Mouse (Mus musculus): ENCODE measurements around the gene Acvr1c. TPM values are rescaled to one million over a fixed set of nuclear protein-coding genes. Genes with fewer than 3 reads are reported as not detected.

Acvr1c gene
- polyA plus RNA-seq, 1 experiment from 2014 or later = 0.32 TPM

DNA sequence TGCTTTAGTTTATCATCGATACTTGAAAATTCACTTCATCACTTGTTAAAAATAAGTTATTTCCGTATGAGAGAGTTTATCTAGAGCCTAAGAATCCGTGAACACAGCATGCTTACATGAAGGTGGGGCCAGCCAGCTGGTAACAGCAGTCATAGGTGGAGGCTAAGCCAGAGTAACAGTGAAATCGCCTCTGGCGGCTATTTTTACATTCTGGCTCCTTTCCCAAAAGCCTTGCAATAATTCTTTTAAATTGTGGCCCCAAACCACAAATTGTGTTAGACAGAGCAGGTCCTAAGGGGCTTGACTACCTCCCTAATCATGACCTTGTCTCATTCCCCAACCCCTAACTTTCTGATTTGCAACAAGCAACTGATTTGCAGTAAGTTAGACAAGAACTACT is 4.8 kb downstream of the Acvr1c start:
- peaks cover 30% of the 10 kb centered on the region for H3K27me3 ChIP-seq
- no peaks in the 10 kb centered on the region for H3K9me3 ChIP-seq
- no peak for ATAC-seq (ENCODE audit: insufficient number of reproducible peaks, insufficient read depth, low FRiP score, low TSS enrichment, low read depth)
- no peaks in the 10 kb centered on the region for H3K36me3 ChIP-seq
- H3K4me1 ChIP-seq = peaks cover 8% of the 10 kb centered on the region
- no peak overlapping the region for H3K4me3 ChIP-seq
- WGBS = 50% methylated on average over 5 of the region's 5 CpGs
- no peak overlapping the region for H3K4me2 ChIP-seq
- no peak overlapping the region for H3K9ac ChIP-seq
- H3K27ac ChIP-seq = no peak overlapping the region

DNA sequence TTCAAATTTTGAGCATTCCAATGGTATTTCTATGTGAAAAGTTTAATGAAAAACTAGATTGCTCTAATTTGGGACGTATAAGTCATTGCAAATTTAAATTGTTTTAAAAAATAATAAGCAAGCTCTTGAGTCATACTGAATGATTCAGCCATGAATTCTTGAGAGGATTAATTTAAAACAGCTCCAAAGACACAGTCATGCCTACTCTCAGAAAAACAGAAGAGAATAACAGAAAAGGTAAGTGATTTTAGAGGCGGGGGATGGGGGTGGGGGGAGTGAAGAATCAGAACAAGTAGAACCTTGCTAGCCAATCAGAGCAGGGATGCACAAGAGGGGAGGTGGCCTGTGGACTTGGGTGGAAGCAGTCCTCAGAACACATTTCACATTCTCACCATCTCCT is 7.0 kb downstream of the Acvr1c start:
- no peak for ATAC-seq (ENCODE audit: insufficient number of reproducible peaks, insufficient read depth, low FRiP score, low TSS enrichment, low read depth)
- Histone ChIP-seq H3K27ac (no peak overlapping the region), H3K9me3 (no peaks in the 10 kb centered on the region), H3K36me3 (no peaks in the 10 kb centered on the region), H3K9ac (no peak overlapping the region), H3K4me1 (no peaks in the 10 kb centered on the region), H3K27me3 (peaks cover 11% of the 10 kb centered on the region; the same call in 1 of the 2 replicates), H3K4me3 (no peak overlapping the region), H3K4me2 (no peak overlapping the region)
- 67% methylated on average over 2 of the region's 2 CpGs for WGBS

DNA sequence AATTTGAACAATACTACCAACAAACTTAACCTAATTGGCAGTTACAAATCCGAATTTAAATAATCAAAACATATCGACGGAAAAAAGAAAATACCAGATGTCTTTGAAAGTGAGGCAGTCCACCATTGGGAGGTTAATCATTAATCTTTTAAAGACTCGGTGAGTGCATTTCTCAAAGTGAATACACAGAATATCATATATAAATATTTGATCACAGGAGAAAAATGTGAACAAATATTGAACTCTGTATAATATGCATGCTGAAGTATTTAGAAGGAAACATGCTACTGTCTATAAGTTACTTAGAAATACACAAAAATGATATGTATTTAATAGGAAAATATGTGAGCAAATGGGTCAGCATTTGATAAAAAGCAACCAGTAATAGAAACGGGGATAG is 21.0 kb downstream of the Acvr1c start:
- no peak overlapping the region for H3K9ac ChIP-seq
- no peaks in the 10 kb centered on the region for H3K36me3 ChIP-seq
- no peaks in the 10 kb centered on the region for H3K9me3 ChIP-seq
- no peak overlapping the region for H3K4me2 ChIP-seq
- 86% methylated on average over 5 of the region's 5 CpGs for WGBS
- no peak for ATAC-seq (ENCODE audit: insufficient number of reproducible peaks, insufficient read depth, low FRiP score, low TSS enrichment, low read depth)
- H3K4me1 ChIP-seq = no peaks in the 10 kb centered on the region
- no peak overlapping the region for H3K4me3 ChIP-seq
- no peak overlapping the region for H3K27ac ChIP-seq
- no peaks in the 10 kb centered on the region for H3K27me3 ChIP-seq

DNA sequence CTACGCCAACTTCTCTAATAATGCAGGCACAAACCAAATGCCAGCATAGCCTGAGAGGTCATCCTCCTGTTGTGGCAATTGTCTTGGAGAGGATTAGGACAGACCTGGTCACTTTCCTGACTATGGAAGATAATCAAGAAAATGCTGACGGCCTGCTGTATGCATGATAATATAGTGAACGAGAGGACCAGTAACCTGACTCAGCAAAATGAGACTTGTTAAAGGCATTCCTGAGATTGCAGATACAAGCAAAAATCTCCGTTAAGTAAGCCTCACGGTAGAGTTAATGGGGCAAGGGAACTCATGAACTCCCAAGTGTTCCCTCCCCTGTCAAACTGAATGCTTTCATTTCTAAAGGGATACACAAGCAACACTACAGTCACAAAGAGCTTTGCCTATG is 28.1 kb downstream of the Acvr1c start:
- no peak for ATAC-seq (ENCODE audit: insufficient number of reproducible peaks, insufficient read depth, low FRiP score, low TSS enrichment, low read depth)
- Histone ChIP-seq H3K9me3 (no peaks in the 10 kb centered on the region), H3K9ac (no peak overlapping the region), H3K4me2 (no peak overlapping the region), H3K36me3 (no peaks in the 10 kb centered on the region), H3K4me3 (no peak overlapping the region), H3K27me3 (no peaks in the 10 kb centered on the region), H3K4me1 (peaks cover under 1% of the 10 kb centered on the region; the same call in 1 of the 2 replicates), H3K27ac (no peak overlapping the region)
- 81% methylated on average over 5 of the region's 5 CpGs for WGBS

DNA sequence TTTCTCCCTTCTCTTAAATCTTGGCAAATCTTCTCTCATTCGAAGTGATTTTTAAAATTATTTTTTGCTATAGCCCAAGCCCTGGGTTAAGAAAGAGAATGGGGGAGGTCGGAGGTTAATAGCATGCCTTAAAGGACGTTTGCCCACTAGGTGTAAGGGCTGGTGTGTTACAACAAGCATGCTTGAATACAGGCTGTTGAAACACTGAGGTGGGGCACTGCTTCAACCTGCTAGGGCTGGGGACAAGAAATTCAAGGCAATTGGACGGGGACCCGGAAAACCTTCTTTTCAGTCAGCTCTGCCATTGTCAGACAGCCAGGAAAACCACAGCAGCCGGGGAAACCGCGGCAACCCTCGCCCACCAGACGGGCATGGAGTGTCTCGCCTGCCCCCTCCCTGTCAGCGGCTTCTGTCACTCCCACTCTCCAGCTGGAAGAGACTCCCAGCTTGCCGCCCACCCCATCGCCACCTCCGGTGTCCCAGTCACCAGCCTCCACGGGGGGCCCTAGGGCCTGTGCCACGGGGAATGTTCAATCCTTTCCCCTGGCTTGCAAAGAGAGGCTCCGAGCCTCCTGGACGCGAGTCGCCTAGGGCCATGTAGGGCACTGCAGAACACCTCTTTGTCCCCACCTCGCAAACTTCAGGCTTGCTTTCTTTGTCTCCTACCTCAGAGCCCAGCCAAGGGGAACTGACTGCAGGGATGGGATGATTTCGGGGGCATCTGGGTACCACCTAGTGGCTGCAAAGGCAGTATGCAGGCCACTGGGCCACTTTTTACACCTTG is 33.4 kb downstream of the Acvr1c start:
- Histone ChIP-seq H3K27me3 (no peaks in the 10 kb centered on the region), H3K4me3 (peak overlapping the region; percentile 51), H3K4me2 (peak overlapping the region; percentile 81), H3K36me3 (no peaks in the 10 kb centered on the region), H3K27ac (no peak overlapping the region), H3K9ac (peak overlapping the region; percentile 79), H3K4me1 (peaks cover 7% of the 10 kb centered on the region; the same call in 1 of the 2 replicates), H3K9me3 (no peaks in the 10 kb centered on the region)
- 10% methylated on average over 23 of the region's 23 CpGs for WGBS
- ATAC-seq (ENCODE audit: insufficient number of reproducible peaks, insufficient read depth, low FRiP score, low TSS enrichment, low read depth) = peak; percentile 76

DNA sequence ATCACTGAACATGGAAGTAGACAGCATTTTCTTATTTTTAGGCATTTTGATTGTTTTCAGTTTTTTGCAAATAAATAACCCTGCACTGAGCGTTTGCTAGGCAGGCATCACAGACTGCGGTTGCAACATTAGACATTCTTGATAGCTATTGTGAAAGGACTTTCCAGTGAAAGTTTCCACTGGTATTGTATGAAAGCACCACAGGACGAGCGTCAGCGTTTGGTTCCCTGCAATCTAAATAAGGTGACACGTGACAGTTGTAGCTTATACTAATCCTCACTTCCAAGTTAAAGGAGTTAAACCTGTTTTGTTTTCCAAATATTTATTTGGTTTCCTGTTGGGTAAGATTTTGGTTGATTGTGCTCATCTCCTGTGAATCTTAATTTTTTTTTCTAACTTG is 34.4 kb downstream of the Acvr1c start:
- no peak overlapping the region for H3K9ac ChIP-seq
- H3K4me1 ChIP-seq = peaks cover 7% of the 10 kb centered on the region; the same call in 1 of the 2 replicates
- H3K9me3 ChIP-seq = no peaks in the 10 kb centered on the region
- H3K27ac ChIP-seq = no peak overlapping the region
- H3K27me3 ChIP-seq = no peaks in the 10 kb centered on the region
- no peaks in the 10 kb centered on the region for H3K36me3 ChIP-seq
- 83% methylated on average over 6 of the region's 6 CpGs for WGBS
- no peak for ATAC-seq (ENCODE audit: insufficient number of reproducible peaks, insufficient read depth, low FRiP score, low TSS enrichment, low read depth)
- no peak overlapping the region for H3K4me3 ChIP-seq
- H3K4me2 ChIP-seq = no peak overlapping the region

DNA sequence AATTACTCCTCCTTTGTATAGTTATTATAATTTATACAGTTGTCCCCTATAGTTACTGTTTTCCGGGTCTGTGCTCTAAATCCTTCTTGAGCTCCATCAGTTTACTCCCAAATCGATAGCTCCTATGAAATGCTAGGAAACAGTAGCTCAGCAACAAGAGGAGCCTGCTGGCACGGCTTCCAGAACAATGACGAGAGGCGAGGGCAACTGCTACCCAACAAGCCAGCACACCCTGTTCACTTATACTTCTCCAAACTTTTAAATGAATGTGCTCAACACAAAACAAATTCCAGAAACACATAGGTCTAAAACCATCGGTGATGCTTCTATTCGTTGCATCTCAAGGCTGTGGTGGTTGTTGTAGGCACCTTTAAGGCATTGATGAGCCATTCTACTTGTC is 41.5 kb downstream of the Acvr1c start:
- Histone ChIP-seq H3K4me2 (no peak overlapping the region), H3K36me3 (no peaks in the 10 kb centered on the region), H3K9me3 (no peaks in the 10 kb centered on the region), H3K4me1 (no peaks in the 10 kb centered on the region), H3K4me3 (no peak overlapping the region), H3K9ac (no peak overlapping the region), H3K27me3 (no peaks in the 10 kb centered on the region), H3K27ac (no peak overlapping the region)
- ATAC-seq (ENCODE audit: insufficient number of reproducible peaks, insufficient read depth, low FRiP score, low TSS enrichment, low read depth) = no peak
- WGBS = 91% methylated on average over 7 of the region's 7 CpGs

DNA sequence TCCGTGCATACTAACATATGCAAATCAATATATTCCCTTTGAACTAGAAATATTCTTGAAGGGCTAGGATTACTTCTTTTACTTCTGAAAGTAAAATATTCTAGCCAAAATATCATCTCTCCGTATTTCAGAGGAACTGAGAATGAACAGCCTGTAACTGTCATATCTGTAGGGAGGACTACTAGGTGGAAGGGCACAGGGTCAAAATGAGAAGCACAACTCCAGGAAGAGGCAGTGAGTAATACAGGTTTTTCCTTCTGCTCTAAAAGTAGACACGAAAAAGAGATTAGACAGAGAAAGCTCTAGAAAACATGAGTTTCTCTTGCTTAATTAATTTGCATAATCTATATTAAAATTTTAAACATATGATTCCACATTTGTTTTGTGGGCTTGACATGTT is 48.0 kb downstream of the Acvr1c start:
- Histone ChIP-seq H3K4me3 (no peak overlapping the region), H3K36me3 (no peaks in the 10 kb centered on the region), H3K9me3 (no peaks in the 10 kb centered on the region), H3K27ac (no peak overlapping the region), H3K4me1 (no peaks in the 10 kb centered on the region), H3K4me2 (no peak overlapping the region), H3K27me3 (no peaks in the 10 kb centered on the region), H3K9ac (no peak overlapping the region)
- WGBS = 68% methylated on average over 3 of the region's 3 CpGs
- no peak for ATAC-seq (ENCODE audit: insufficient number of reproducible peaks, insufficient read depth, low FRiP score, low TSS enrichment, low read depth)

DNA sequence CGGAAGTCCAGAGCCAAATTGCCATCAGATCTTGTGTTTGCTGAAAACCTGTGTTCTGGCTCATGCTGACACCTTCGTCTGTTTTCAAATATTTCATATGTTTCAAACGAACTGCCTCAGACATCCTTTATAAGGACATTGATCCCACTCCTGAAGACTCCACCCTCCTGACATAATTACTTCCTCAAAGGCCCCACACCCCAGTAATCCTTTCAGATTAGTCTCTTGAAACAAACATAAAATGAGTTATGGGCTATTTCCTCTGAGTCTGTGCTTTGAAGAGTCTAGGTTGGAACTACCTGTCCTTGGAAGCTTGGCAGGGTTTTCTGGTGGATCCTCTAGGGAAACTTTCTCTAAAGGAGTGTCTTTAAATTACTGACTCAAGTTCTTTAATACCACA is 53.2 kb downstream of the Acvr1c start:
- H3K36me3 ChIP-seq = no peaks in the 10 kb centered on the region
- H3K9me3 ChIP-seq = no peaks in the 10 kb centered on the region
- no peak overlapping the region for H3K27ac ChIP-seq
- no peak overlapping the region for H3K4me3 ChIP-seq
- no peaks in the 10 kb centered on the region for H3K4me1 ChIP-seq
- 72% methylated on average over 3 of the region's 3 CpGs for WGBS
- ATAC-seq (ENCODE audit: insufficient number of reproducible peaks, insufficient read depth, low FRiP score, low TSS enrichment, low read depth) = no peak
- H3K27me3 ChIP-seq = no peaks in the 10 kb centered on the region
- H3K4me2 ChIP-seq = no peak overlapping the region
- H3K9ac ChIP-seq = no peak overlapping the region

DNA sequence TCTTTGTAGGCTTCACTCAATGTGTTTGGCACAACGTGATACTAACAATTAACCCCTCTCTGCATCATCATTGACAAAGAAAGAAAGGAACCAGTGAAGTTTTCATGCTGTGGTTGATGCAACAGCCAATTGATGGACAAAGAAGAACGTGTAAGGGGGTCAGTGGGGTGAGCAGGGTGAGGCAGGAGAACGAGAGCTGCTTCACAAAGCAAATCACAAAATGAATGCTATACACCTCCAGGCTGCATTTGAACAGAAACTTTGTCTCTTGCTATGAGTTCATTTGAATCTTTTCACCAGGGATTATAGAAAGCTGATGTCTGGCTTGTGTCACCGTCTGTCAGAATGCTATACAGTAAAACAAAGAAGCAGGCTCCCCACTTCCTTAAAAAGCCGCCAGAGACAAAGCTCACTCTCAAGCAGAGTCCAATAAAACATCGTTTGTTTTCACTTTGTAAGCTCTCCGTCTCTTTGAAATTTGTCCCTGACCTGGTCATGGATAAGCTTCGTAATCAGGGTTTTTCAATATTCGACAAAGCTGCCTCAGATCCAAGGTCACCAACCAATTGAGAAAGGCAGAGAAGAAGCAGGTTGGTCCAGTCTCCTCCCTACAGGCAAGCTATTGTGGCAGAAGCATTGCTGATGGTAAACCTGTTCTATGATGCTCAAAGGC is 67.8 kb downstream of the Acvr1c start:
- H3K36me3 ChIP-seq = no peaks in the 10 kb centered on the region
- 52% methylated on average over 9 of the region's 9 CpGs for WGBS
- no peak overlapping the region for H3K4me3 ChIP-seq
- no peaks in the 10 kb centered on the region for H3K9me3 ChIP-seq
- H3K4me2 ChIP-seq = no peak overlapping the region
- H3K27me3 ChIP-seq = no peaks in the 10 kb centered on the region
- no peak for ATAC-seq (ENCODE audit: insufficient number of reproducible peaks, insufficient read depth, low FRiP score, low TSS enrichment, low read depth)
- peaks cover 4% of the 10 kb centered on the region; the same call in 1 of the 2 replicates for H3K4me1 ChIP-seq
- H3K27ac ChIP-seq = no peak overlapping the region
- H3K9ac ChIP-seq = no peak overlapping the region

DNA sequence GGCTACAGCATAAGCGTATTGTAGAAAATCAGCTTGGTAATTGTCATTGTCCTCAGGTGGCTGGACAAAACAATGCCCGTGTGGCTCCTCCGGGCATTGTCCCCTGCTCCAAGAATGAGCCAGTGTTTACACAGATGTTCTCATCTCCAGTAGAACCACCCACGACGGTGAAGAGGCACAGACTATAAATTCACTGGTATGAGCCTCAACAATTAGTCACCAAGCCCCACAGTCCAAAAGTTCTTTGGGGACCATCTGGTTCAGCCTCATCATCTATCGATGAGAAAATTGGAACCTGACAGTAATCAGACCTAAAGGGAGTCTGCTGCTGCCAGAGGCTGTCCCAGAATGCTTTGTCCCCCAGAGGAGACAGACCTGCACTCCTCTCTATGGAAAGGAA is 68.4 kb downstream of the Acvr1c start:
- no peaks in the 10 kb centered on the region for H3K36me3 ChIP-seq
- H3K9ac ChIP-seq = no peak overlapping the region
- ATAC-seq (ENCODE audit: insufficient number of reproducible peaks, insufficient read depth, low FRiP score, low TSS enrichment, low read depth) = no peak
- H3K9me3 ChIP-seq = no peaks in the 10 kb centered on the region
- H3K4me2 ChIP-seq = no peak overlapping the region
- H3K27me3 ChIP-seq = no peaks in the 10 kb centered on the region
- no peak overlapping the region for H3K27ac ChIP-seq
- peaks cover 4% of the 10 kb centered on the region; the same call in 1 of the 2 replicates for H3K4me1 ChIP-seq
- WGBS = 67% methylated on average over 6 of the region's 6 CpGs
- H3K4me3 ChIP-seq = no peak overlapping the region

DNA sequence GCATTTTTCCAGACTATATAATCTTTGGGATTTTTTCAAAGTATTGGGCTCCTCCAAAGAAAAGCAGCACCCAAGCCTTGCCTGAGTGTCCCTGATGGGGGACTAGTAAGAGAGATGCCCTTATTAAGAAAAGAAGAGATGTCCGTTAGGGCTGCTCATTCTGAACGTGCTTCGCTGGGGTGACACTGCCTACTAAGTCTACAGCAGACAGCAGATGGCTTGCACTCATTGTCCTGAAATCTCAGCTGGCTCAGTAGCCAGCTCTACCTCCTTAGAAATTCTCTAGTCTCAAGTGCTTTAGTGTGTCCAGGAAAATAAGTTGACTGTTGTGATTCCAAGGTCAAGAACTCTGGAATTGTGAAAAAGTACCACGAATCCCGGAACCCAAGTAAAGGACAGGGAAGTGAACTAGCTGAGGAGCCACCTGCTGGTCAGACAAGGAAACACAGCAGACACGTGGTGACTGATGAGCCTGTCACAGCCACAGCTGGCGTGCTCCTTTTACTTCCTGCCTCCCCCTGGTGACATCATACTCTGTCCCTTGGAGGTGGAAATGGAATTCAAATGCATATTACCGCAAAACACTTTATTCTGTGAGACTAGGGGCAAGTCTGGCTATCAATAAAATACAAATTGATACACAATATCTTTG is 75.3 kb downstream of the Acvr1c start:
- H3K27ac ChIP-seq = no peak overlapping the region

More for the DNA sequence above, 75.3 kb downstream of the Acvr1c start:
- no peaks in the 10 kb centered on the region for H3K27me3 ChIP-seq
- no peaks in the 10 kb centered on the region for H3K9me3 ChIP-seq
- no peak overlapping the region for H3K9ac ChIP-seq
- no peaks in the 10 kb centered on the region for H3K4me1 ChIP-seq
- H3K36me3 ChIP-seq = no peaks in the 10 kb centered on the region
- 52% methylated on average over 8 of the region's 8 CpGs for WGBS
- H3K4me2 ChIP-seq = no peak overlapping the region
- ATAC-seq (ENCODE audit: insufficient number of reproducible peaks, insufficient read depth, low FRiP score, low TSS enrichment, low read depth) = no peak
- no peak overlapping the region for H3K4me3 ChIP-seq
